Mouse (Mus musculus) small intestine, adult 2 months (tissue): ENCODE measurements around the gene Gm20489.

ENCODE experiments used
- CTCF ChIP-seq: fragments of 200-500 bp; IDR thresholded peaks from 2 replicates; pipeline ENCODE4 v1.5.1; 2012; ENCODE audit warnings: low read depth, mild to moderate bottlenecking, control low read depth, inconsistent platforms, low read length, moderate library complexity, mixed read lengths; ENCODE audit not compliant: insufficient replicate concordance, insufficient read length; ENCODE audit errors: extremely low read depth
- POLR2A ChIP-seq: fragments of 200-500 bp; IDR thresholded peaks from 2 replicates; pipeline ENCODE4 v1.6.1; 2012; ENCODE audit warnings: low read depth, mild to moderate bottlenecking, control low read depth, inconsistent platforms, low read length, moderate library complexity

DNA sequence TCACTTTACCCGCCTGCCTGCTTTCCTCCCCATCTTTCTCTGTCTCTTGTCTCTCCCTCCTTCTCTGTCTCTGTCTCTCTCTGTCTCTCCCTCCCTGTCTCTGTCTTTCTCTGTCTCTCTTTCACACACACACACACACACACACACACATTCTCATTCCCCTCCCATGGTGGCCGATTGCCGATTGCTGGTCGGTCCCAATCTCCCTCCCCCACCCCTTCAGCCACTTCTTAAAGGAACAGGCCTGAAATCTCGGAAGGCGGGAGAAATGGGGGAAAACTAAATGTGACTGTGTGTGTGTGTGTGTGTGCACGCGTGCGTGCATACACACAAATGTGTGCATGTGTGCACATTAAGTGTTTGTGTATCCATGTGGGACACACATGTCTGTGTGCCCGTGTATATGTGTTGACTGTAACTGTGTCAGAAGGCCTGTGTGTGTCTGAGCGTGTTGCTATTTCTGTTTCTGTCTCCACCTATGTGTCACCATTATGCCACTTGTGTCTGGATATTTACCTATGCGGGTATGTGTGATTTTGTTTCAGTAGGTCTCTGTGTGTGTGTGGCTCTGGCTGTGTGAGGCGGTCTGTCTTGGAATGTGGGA is 31.7 kb upstream of the Gm20489 start:
- TF ChIP-seq POLR2A = no peak
- no peak for TF ChIP-seq CTCF
